Mouse (Mus musculus) frontal cortex, adult (tissue): ENCODE results near the gene 1190007I07Rik.
"Not testable (repeated sequence)": the region's sequence is repeated elsewhere in the genome, so short reads cannot be mapped to it uniquely, and the experiment has no call there.

Experiments
- ATAC-seq: cut with Nextera tagmentation; 2 replicates; pipeline ENCODE4 v1.9.2; 2017; ENCODE audit warnings: mild to moderate bottlenecking, moderate library complexity, mixed read lengths; ENCODE audit not compliant: low TSS enrichment

1190007I07Rik gene

GRCm38 (mm10) chr10:82629111-82629585, 6.1 kb upstream of the 1190007I07Rik start:
- ATAC-seq = peak; percentile 18

- not testable (repeated sequence) for ATAC-seq
Measured at GRCm38 (mm10) chr10:82623553-82623932, 515 bp upstream of the 1190007I07Rik start.

GRCm38 (mm10) chr10:82622235-82622634, 793 bp downstream of the 1190007I07Rik start:
- no peak for ATAC-seq

GRCm38 (mm10) chr10:82594421-82594820, 28.6 kb downstream of the 1190007I07Rik start:
- ATAC-seq = not testable (repeated sequence)

GRCm38 (mm10) chr10:82589673-82590072, 33.4 kb downstream of the 1190007I07Rik start:
- ATAC-seq = not testable (repeated sequence)

- not testable (repeated sequence) for ATAC-seq
Measured at GRCm38 (mm10) chr10:82571091-82571490, 51.9 kb downstream of the 1190007I07Rik start.
